Mouse (Mus musculus) adrenal gland, postnatal 0 days (tissue): ENCODE data around the gene Psd. TPM values are rescaled to one million over a fixed set of nuclear protein-coding genes. Genes with fewer than 3 reads are reported as not detected.

Experiments
- microRNA-seq: library from miRNA; unstranded; fragments of <30 nt; microRNA quantifications from one replicate; pipeline ENCODE4, GENCODE M21; 2016; ENCODE audit warnings: borderline replicate concordance; ENCODE audit not compliant: insufficient number of aligned reads
- polyA plus RNA-seq: library from polyadenylated mRNA; unstranded; fragments of >200 nt; fragmentation: Nextera tagmentation; extraction: Ambion mirVana; gene quantifications from 2 replicates; pipeline ENCODE4 v1.2.1, GENCODE M21; 2015

Psd gene
- 6.5 and 11.7 TPM in 2 replicates for polyA plus RNA-seq

GRCm38 (mm10) chr19:46326756-46327305, at the start of gene Psd:
Gene Psd (minus strand): TSS chr19:46327156.

GRCm38 (mm10) chr19:46350168-46350932, 23.4 kb upstream of the Psd start, which contains the start of gene 2310034G01Rik:
Gene 2310034G01Rik (minus strand): TSS chr19:46350302.

GRCm38 (mm10) chr19:46338331-46338936, 11.5 kb upstream of the Psd start, which contains the start of gene Cuedc2:
Gene Cuedc2 (minus strand): TSS chr19:46338702.

GRCm38 (mm10) chr19:46328081-46329030, 1.4 kb upstream of the Psd start, which contains the start of gene Fbxl15:
Gene Fbxl15 (plus strand): TSS chr19:46328184.

GRCm38 (mm10) chr19:46304216-46304841, 22.6 kb downstream of the Psd start, which contains the start of gene Nfkb2:
Gene Nfkb2 (plus strand): TSS chr19:46304320.

Small RNA genes lying within 50 kb of the gene (microRNA-seq; reads per million reads assigned to microRNA genes)
- gene Mir146b = not detected

Other genes with a start within 250 kb of the Psd start
- not detected in 2 replicates for gene Elovl3, start 195.3 kb downstream of the Psd start, polyA plus RNA-seq
- 0.11 TPM in 1 of 2 replicates, not detected in the other for gene Pitx3, start 178.8 kb downstream of the Psd start, polyA plus RNA-seq
- gene Gbf1, start 174.6 kb downstream of the Psd start, polyA plus RNA-seq = 19.8 and 31.0 TPM in 2 replicates
- 7.4 and 10.3 TPM in 2 replicates for gene Nfkb2, start 22.8 kb downstream of the Psd start, polyA plus RNA-seq
- gene Fbxl15, start 1.0 kb upstream of the Psd start, polyA plus RNA-seq = 22.1 and 22.2 TPM in 2 replicates
- 138 and 176 TPM in 2 replicates for gene Cuedc2, start 11.5 kb upstream of the Psd start, polyA plus RNA-seq
- 3.7 and 5.1 TPM in 2 replicates for gene Mfsd13a, start 14.0 kb upstream of the Psd start, polyA plus RNA-seq
- gene 2310034G01Rik, start 23.1 kb upstream of the Psd start, polyA plus RNA-seq = 1.7 and 2.6 TPM in 2 replicates
- gene Actr1a, start 68.6 kb upstream of the Psd start, polyA plus RNA-seq = 79.3 and 83.6 TPM in 2 replicates
- gene Sufu, start 69.7 kb upstream of the Psd start, polyA plus RNA-seq = 11.3 and 13.9 TPM in 2 replicates
- gene Trim8, start 174.5 kb upstream of the Psd start, polyA plus RNA-seq = 20.1 and 23.5 TPM in 2 replicates
- gene Arl3, start 246.0 kb upstream of the Psd start, polyA plus RNA-seq = 91.7 and 97.8 TPM in 2 replicates
- 7.8 and 8.0 TPM in 2 replicates for gene Sfxn2, start 246.2 kb upstream of the Psd start, polyA plus RNA-seq